Mouse (Mus musculus) limb, embryonic 11.5 days (tissue): Measurements from ENCODE around the gene Chst15. TPM values are rescaled to one million over a fixed set of nuclear protein-coding genes. Genes with fewer than 3 reads are reported as not detected.

Experiments
- ATAC-seq: fragments of 200-750 bp; cut with Nextera tagmentation; 2 replicates; pipeline ENCODE4 v1.8.0; 2017; ENCODE audit warnings: low read depth; ENCODE audit not compliant: insufficient number of reproducible peaks, low FRiP score, low TSS enrichment
- DNase-seq: peaks from one replicate; pipeline ENCODE4 v3.0.0-alpha.2; 2015; ENCODE audit warnings: low spot score
- H3K27ac ChIP-seq: fragments of 300-500 bp; sonication (generic); replicated peaks from 2 replicates; pipeline ENCODE4 v1.5.1; 2014; ENCODE audit warnings: low read depth, mild to moderate bottlenecking, low read length
- H3K27me3 ChIP-seq: fragments of 300-500 bp; sonication (generic); 2 replicates; pipeline ENCODE4 v1.6.1; 2014; ENCODE audit warnings: mild to moderate bottlenecking, low read length, mixed read lengths; ENCODE audit not compliant: control insufficient read depth, insufficient read depth
- H3K36me3 ChIP-seq: fragments of 300-500 bp; sonication (generic); 2 replicates; pipeline ENCODE4 v1.6.1; 2014; ENCODE audit warnings: mild to moderate bottlenecking, low read length, moderate library complexity, mixed read lengths; ENCODE audit not compliant: control insufficient read depth, insufficient read depth
- H3K4me1 ChIP-seq: fragments of 300-500 bp; sonication (generic); 2 replicates; pipeline ENCODE4 v1.6.1; 2014; ENCODE audit warnings: low read length, mixed read lengths; ENCODE audit not compliant: control insufficient read depth, insufficient read depth
- H3K4me2 ChIP-seq: fragments of 300-500 bp; sonication (generic); 2 replicates; pipeline ENCODE4 v1.6.1; 2014; ENCODE audit warnings: low read depth, mild to moderate bottlenecking, moderate library complexity; ENCODE audit not compliant: severe bottlenecking
- H3K4me3 ChIP-seq: fragments of 300-500 bp; sonication (generic); 2 replicates; pipeline ENCODE4 v1.5.1; 2014; ENCODE audit warnings: low read depth, low read length
- H3K9ac ChIP-seq: fragments of 300-500 bp; sonication (generic); 2 replicates; pipeline ENCODE4 v1.6.1; 2014; ENCODE audit warnings: mild to moderate bottlenecking, low read length
- H3K9me3 ChIP-seq: fragments of 300-500 bp; sonication (generic); 2 replicates; pipeline ENCODE4 v1.6.1; 2016; ENCODE audit warnings: low read length; ENCODE audit not compliant: control insufficient read depth
- WGBS: fragments of 180-500 bp; shearing (Covaris S2); extraction: QIAGEN DNeasy Blood & Tissue Kit; methylation state at CpG from one replicate; pipeline ENCODE4 v1.1.7; 2014; 5-methylcytosine and 5-hydroxymethylcytosine counted together
- polyA plus RNA-seq: library from polyadenylated mRNA; unstranded; fragments of >200 nt; fragmentation: Nextera tagmentation; extraction: Ambion mirVana; gene quantifications from 2 replicates; pipeline ENCODE4 v1.2.1, GENCODE M21; 2014

Gene Chst15
- polyA plus RNA-seq, 1 experiment from 2014 or later: 9.7 TPM

DNA sequence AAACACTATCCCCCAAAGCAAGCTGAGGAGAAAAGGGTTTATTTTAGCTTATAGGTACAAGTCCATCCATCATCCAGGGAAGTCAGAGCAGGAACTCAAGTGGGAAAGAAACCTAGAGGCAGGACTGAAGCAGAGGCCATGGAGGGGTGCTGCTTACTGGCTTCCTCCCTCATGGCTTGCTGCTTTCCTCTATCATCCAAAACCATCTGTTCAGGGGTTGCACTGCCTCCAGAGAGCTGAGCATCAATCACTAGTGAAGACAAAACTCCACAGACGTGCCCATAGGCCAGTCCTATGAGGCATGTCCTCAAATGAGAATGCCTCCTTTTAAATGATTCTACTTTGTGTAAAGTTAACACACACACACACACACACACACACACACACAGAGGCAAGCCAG is 13.2 kb upstream of the Chst15 start:
- no peaks in the 10 kb centered on the region for H3K36me3 ChIP-seq
- H3K4me2 ChIP-seq: no peak overlapping the region
- ATAC-seq (no peak), DNase-seq (no peak)
- H3K9me3 ChIP-seq: no peaks in the 10 kb centered on the region
- no peak overlapping the region for H3K9ac ChIP-seq
- H3K4me3 ChIP-seq: no peak overlapping the region
- peaks cover 3% of the 10 kb centered on the region; the same call in 1 of the 2 replicates for H3K4me1 ChIP-seq
- no peak overlapping the region for H3K27ac ChIP-seq
- H3K27me3 ChIP-seq: no peaks in the 10 kb centered on the region
- WGBS: 58% methylated on average over 1 of the region's 1 CpGs

- ATAC-seq: no peak
Observed at GRCm38 (mm10) chr7:132328648-132329047, 11.6 kb upstream of the Chst15 start.

GRCm38 (mm10) chr7:132325549-132326331 is 8.7 kb upstream of the Chst15 start:
- Histone ChIP-seq H3K4me2 (no peak overlapping the region), H3K9ac (no peak overlapping the region), H3K27me3 (no peaks in the 10 kb centered on the region), H3K27ac (no peak overlapping the region), H3K4me3 (no peak overlapping the region), H3K9me3 (no peaks in the 10 kb centered on the region), H3K36me3 (no peaks in the 10 kb centered on the region), H3K4me1 (no peaks in the 10 kb centered on the region)
- DNase-seq (no peak), ATAC-seq (no peak)
- WGBS: 87% methylated on average over 5 of the region's 5 CpGs

More at GRCm38 (mm10) chr7:132328648-132329047, 11.6 kb upstream of the Chst15 start:
- Histone ChIP-seq H3K27ac (no peak overlapping the region), H3K27me3 (no peaks in the 10 kb centered on the region), H3K9ac (no peak overlapping the region), H3K4me1 (peaks cover 3% of the 10 kb centered on the region; the same call in 1 of the 2 replicates), H3K9me3 (no peaks in the 10 kb centered on the region), H3K36me3 (no peaks in the 10 kb centered on the region), H3K4me3 (no peak overlapping the region), H3K4me2 (no peak overlapping the region)
- no peak for DNase-seq
- WGBS: 81% methylated on average over 1 of the region's 1 CpGs

DNA sequence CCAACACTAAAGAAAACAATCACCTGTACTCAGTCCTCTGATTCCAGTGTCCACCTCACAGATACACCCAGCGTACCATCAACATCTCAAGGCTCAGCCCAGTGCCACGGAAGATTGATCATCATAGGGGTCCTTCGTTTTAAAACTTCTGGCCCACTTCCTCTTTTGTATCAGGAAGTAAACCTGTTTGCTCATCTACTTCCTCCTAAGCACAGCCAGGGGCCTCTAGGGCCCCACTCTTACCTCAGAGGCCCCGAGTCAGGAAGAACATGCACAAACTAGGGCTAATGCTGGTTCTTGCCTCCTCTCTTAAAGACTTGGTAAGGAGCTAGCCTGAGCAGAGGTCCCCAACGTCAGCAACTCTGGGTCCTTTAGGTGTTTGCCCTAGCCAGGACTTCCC is 6.4 kb upstream of the Chst15 start:
- no peak for ATAC-seq
- no peaks in the 10 kb centered on the region for H3K9me3 ChIP-seq
- peaks cover 3% of the 10 kb centered on the region; the same call in 1 of the 2 replicates for H3K4me1 ChIP-seq
- WGBS: 80% methylated on average over 5 of the region's 5 CpGs
- H3K27ac ChIP-seq: no peak overlapping the region
- no peak overlapping the region for H3K4me3 ChIP-seq
- H3K36me3 ChIP-seq: no peaks in the 10 kb centered on the region
- no peak for DNase-seq
- H3K27me3 ChIP-seq: no peaks in the 10 kb centered on the region
- no peak overlapping the region for H3K4me2 ChIP-seq
- no peak overlapping the region for H3K9ac ChIP-seq

DNA sequence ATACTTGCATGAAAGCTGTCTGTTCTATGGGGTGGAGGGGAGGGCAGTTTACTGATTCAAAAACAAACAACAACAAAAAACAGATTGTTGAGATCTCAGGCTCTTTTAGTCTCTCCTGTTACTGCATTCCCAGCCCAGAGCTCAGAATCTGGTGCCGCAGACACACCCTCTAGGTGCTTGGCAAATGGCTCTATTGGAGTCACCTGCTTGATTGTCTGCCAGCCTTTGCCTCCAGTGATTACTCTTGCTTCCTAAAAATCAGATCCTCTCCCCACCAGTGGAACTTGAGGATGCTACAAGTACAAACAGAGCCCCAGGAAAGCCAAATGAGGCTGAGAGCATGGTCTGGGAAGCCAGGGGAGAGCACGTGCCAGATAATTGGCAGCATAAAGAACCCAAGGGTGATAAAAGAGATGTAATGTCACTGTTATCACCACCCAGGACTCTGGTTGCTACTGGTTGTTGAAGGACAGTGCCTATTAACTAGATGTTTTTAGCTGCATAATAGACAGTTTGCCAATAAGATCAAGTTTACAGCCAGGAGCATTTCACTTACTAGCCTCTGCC is 4.4 kb upstream of the Chst15 start:
- Histone ChIP-seq H3K27me3 (no peaks in the 10 kb centered on the region), H3K4me2 (no peak overlapping the region), H3K9ac (no peak overlapping the region), H3K4me3 (no peak overlapping the region), H3K4me1 (peaks cover 8% of the 10 kb centered on the region), H3K9me3 (no peaks in the 10 kb centered on the region), H3K27ac (no peak overlapping the region), H3K36me3 (no peaks in the 10 kb centered on the region)
- WGBS: 66% methylated on average over 2 of the region's 2 CpGs
- DNase-seq: no peak
- no peak for ATAC-seq

DNA sequence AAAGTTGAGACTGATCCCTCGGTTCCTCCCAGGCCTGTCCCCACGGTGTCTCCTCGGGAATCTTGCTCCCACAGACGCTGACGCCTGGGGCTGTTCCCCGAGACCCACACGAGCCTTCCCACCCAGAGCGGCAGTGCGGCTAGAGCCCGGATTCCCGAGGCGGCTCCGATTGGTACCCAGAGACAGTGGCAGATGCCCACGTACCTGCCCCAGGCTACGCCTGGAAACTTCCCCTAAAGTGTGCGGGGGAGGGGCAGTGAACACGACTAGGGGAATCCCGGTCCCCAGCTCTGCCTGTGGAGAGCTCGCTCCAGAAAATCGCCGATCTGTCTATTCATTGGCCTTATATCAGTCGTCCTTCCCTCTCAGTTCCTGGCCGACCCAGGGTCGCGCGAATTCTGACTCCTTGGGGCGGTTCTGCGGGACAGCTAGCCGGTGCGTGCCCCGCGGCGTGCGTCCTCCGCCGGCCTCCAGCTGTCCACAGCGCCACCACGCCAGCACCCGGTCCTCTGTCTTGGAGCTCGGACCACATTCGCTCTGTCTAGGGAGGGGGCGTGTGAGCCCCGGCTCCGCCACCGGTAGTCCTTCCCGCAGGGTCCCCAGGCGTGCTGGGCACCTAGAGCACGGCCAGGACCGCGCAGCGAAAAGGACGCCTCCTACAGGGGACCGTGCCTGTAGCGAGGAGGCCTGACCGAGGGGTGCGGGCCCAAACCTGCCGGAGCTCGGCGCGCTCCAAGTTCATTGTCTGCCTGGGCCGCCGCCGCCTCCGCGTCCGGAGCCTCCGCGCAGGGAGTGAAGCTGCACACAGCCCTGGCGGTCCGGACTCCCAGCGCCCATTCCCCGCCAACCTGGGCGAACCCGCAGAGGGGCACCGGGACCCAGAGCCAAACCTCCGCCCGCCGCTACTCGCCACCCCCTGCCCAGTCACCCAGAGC is 660 bp downstream of the Chst15 start:
- peak overlapping the region; percentile 97 for H3K4me2 ChIP-seq
- H3K36me3 ChIP-seq: no peaks in the 10 kb centered on the region
- peaks cover 11% of the 10 kb centered on the region for H3K4me1 ChIP-seq
- H3K4me3 ChIP-seq: peak overlapping the region; percentile 78
- 0 out of 2 replicates have a peak overlapping the region, but pooled peaks have one; percentile 10 for H3K27ac ChIP-seq
- H3K9me3 ChIP-seq: no peaks in the 10 kb centered on the region
- ATAC-seq (peak; percentile 65), DNase-seq (peak; percentile 82)
- under 1% methylated on average over 79 of the region's 79 CpGs for WGBS
- H3K27me3 ChIP-seq: no peaks in the 10 kb centered on the region
- peak overlapping the region; percentile 81 for H3K9ac ChIP-seq

GRCm38 (mm10) chr7:132315149-132316091 is 1.6 kb downstream of the Chst15 start:
- WGBS: 1% methylated on average over 48 of the region's 51 CpGs
- DNase-seq (peak; percentile 90), ATAC-seq (peak; percentile 69; the same call in 1 of the 2 replicates)
- Histone ChIP-seq H3K4me2 (peak overlapping the region; percentile 97), H3K9ac (peak overlapping the region; percentile 81), H3K4me1 (peaks cover 11% of the 10 kb centered on the region), H3K9me3 (no peaks in the 10 kb centered on the region), H3K4me3 (peak overlapping the region; percentile 78), H3K36me3 (no peaks in the 10 kb centered on the region), H3K27me3 (no peaks in the 10 kb centered on the region), H3K27ac (no peak overlapping the region)
